Mouse (Mus musculus) thymus, adult 2 months (tissue): ENCODE data around the gene Zfp592.

Experiments used
- CTCF ChIP-seq: fragments of 200-500 bp; IDR thresholded peaks from 2 replicates; pipeline ENCODE4 v1.5.1; 2012; ENCODE audit warnings: mild to moderate bottlenecking, control low read depth, low read length, moderate library complexity, borderline replicate concordance; ENCODE audit not compliant: control insufficient read depth, poor library complexity, insufficient read depth; ENCODE audit errors: extremely low read depth
- POLR2A ChIP-seq: fragments of 200-500 bp; IDR thresholded peaks from 2 replicates; pipeline ENCODE4 v1.6.1; 2012; ENCODE audit warnings: mild to moderate bottlenecking, low read length, control low read depth, moderate library complexity; ENCODE audit not compliant: control insufficient read depth, poor library complexity, insufficient read depth; ENCODE audit errors: extremely low read depth

- TF ChIP-seq CTCF (no peak), POLR2A (no peak)
These were observed 54.4 kb downstream of the Zfp592 start for GRCm38 (mm10) chr7:81047847-81048246.
